Comparison of ENCODE assay signal across 10 mouse cellular contexts in genomic region chr2:135880269-135880760, GRCm38 (mm10).
DNase-seq lines count a peak whose midpoint lies in the region; ATAC-seq and TF ChIP-seq lines count a peak whose summit lies in the region.
"Had no signal": no experiment of that assay in that cellular context is flagged by ENCODE, and none has a peak within 500 bp of the region (broad histone marks: within the 10 kb centered on the region; RNA-seq: fewer than 3 reads in every experiment).

No protein-coding gene starts in this region.

- DNase-seq in heart, adult 8-10 months (ENCODE audit: low spot score): no peak
- DNase-seq in lung, embryonic 14.5 days: peak; percentile 91
- no peak for DNase-seq in lung, postnatal 25 days (ENCODE audit: low spot score)
- peak; percentile 7 for DNase-seq in large intestine, adult 2 months (ENCODE audit: low read depth, low spot score)
- DNase-seq in layer of hippocampus, adult 18-20 months (ENCODE audit: low spot score in 2 of 2): no peak
- no peak for DNase-seq in urinary bladder, postnatal 10 days (ENCODE audit: low spot score)
- DNase-seq: thymus, postnatal 25 days had no signal

- 39% methylated on average over 6 of the region's 6 CpGs for WGBS in heart, embryonic 14.5 days
- WGBS in lung, embryonic 14.5 days: 24% methylated on average over 6 of the region's 6 CpGs
- 33% methylated on average over 6 of the region's 6 CpGs for whole genome bisulfite sequencing in large intestine, adult 2 months

- H3K27ac ChIP-seq in heart, embryonic 14.5 days (replicated peaks in 1 of 2; ENCODE audit: control insufficient read depth in 1 of 2, insufficient read depth in 1 of 2, low read depth in 2 of 2, low read length in 2 of 2): peak overlapping the region; percentile 57 to 67
- H3K27ac ChIP-seq in lung, embryonic 14.5 days (ENCODE audit: low read depth): peak overlapping the region; percentile 65
- H3K27ac ChIP-seq: neural tube, embryonic 13.5 days had no signal

- TF ChIP-seq CTCF in lung, embryonic 14.5 days (IDR thresholded peaks at IDR 0.05; ENCODE audit: low read depth): no peak

- H3K4me1 ChIP-seq in heart, embryonic 14.5 days (ENCODE audit: control insufficient read depth in 2 of 2, insufficient read depth in 2 of 2, low read length in 2 of 2): peaks cover 8 to 18% of the 10 kb centered on the region in 2 experiments
- no peaks in the 10 kb centered on the region; the same call in 1 of the 2 replicates for H3K4me1 ChIP-seq in lung, embryonic 14.5 days (ENCODE audit: insufficient read depth)
- H3K4me1 ChIP-seq: neural tube, embryonic 13.5 days had no signal

- H3K27me3 ChIP-seq in heart, embryonic 14.5 days (ENCODE audit: control insufficient read depth, insufficient read depth, low read length): no peaks in the 10 kb centered on the region
- H3K27me3 ChIP-seq in lung, embryonic 14.5 days (ENCODE audit: insufficient read depth, low read length): no peaks in the 10 kb centered on the region
- H3K27me3 ChIP-seq: neural tube, embryonic 13.5 days had no signal

- H3K4me2 ChIP-seq in heart, embryonic 14.5 days (ENCODE audit: low read length): no peak overlapping the region
- H3K4me2 ChIP-seq in lung, embryonic 14.5 days: 0 out of 2 replicates have a peak overlapping the region, but pooled peaks have one; percentile 3
- H3K4me2 ChIP-seq: neural tube, embryonic 13.5 days had no signal

- H3K4me3 ChIP-seq in heart, embryonic 14.5 days (ENCODE audit: control insufficient read depth in 1 of 2, insufficient read depth in 1 of 2, low read depth in 1 of 2, low read length in 2 of 2): no peak overlapping the region
- H3K4me3 ChIP-seq in lung, embryonic 14.5 days (ENCODE audit: low read depth, low read length): no peak overlapping the region
- H3K4me3 ChIP-seq: neural tube, embryonic 13.5 days had no signal

- no peak; the same call in 1 of the 2 replicates for ATAC-seq in heart, embryonic 14.5 days (ENCODE audit: insufficient number of reproducible peaks, insufficient read depth, low FRiP score, low read depth)
- peak; percentile 87 for ATAC-seq in lung, embryonic 14.5 days (ENCODE audit: insufficient read depth)
- peak; percentile 37; the same call in 1 of the 2 replicates for ATAC-seq in megakaryocyte progenitor cell, adult 5-6 weeks (replicated peaks; ENCODE audit: poor library complexity)

- H3K9me3 ChIP-seq in heart, embryonic 14.5 days (ENCODE audit: control insufficient read depth, low read length): no peaks in the 10 kb centered on the region
- H3K9me3 ChIP-seq in lung, embryonic 14.5 days (ENCODE audit: low read depth, low read length): no peaks in the 10 kb centered on the region
- H3K9me3 ChIP-seq: neural tube, embryonic 13.5 days had no signal

- no peaks in the 10 kb centered on the region for H3K36me3 ChIP-seq in heart, embryonic 14.5 days (ENCODE audit: control insufficient read depth, insufficient read depth, low read length)
- no peaks in the 10 kb centered on the region for H3K36me3 ChIP-seq in lung, embryonic 14.5 days (ENCODE audit: insufficient read depth)
- H3K36me3 ChIP-seq: neural tube, embryonic 13.5 days had no signal

- H3K9ac ChIP-seq in heart, embryonic 14.5 days (ENCODE audit: low read length): no peak overlapping the region
- no peak overlapping the region for H3K9ac ChIP-seq in lung, embryonic 14.5 days
- H3K9ac ChIP-seq: neural tube, embryonic 13.5 days had no signal

Comparison
In these comparisons a context has a peak if more than half of its experiments do, and no peak if none do; other contexts are left out.
1. DNase-seq: peak in lung, embryonic 14.5 days (single experiment) and large intestine, adult 2 months (single experiment); none in heart, adult 8-10 months (single experiment), lung, postnatal 25 days (single experiment), layer of hippocampus, adult 18-20 months (0 of 2) and urinary bladder, postnatal 10 days (single experiment).